Mouse (Mus musculus): ENCODE measurements around the gene Khnyn. TPM values are rescaled to one million over a fixed set of nuclear protein-coding genes. Genes with fewer than 3 reads are reported as not detected.
A peak's percentile ranks its signal among the peaks of the same experiment; 100 is the strongest.

The Khnyn gene
- polyA plus RNA-seq, 1 experiment: 30.3 TPM

DNA sequence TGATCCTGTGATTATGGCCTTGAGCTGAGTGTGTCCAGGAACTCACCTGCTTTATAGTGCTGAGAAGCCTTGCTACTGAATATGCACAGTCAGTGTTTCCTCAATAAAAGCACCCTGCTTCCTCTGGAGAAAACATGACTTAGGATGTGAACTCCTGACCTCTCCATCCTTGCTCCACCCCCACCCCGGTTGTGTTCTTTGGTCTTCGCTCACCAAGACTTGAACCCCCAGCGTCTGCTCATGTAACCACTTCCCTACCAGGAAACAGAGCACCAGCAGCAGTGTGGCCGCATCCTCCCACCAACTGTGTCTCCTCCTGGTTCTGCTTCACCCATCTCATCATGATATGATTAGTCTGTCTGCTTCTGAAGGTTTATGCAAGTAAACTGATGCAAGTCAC lies 28.7 kb downstream of the Khnyn start:
- 8% methylated on average over 4 of the region's 4 CpGs for WGBS
- no peaks in the 10 kb centered on the region for H3K4me1 ChIP-seq (ENCODE audit: control insufficient read depth, insufficient read depth, insufficient read length)
- H3K36me3 ChIP-seq (ENCODE audit: control insufficient read depth, insufficient read depth, low read length): no peaks in the 10 kb centered on the region
- TF ChIP-seq CTCF (IDR thresholded peaks at IDR 0.05; ENCODE audit: extremely low read depth, insufficient read depth, insufficient read length, insufficient replicate concordance) (no peak), POLR2A (IDR thresholded peaks at IDR 0.05; ENCODE audit: low read depth, low read length) (no peak)
- H3K27ac ChIP-seq (ENCODE audit: insufficient read depth, low read length): no peak overlapping the region
- no peak for DNase-seq (ENCODE audit: low read depth in 1 of 2, low spot score in 2 of 2)
- no peak overlapping the region for H3K4me3 ChIP-seq (ENCODE audit: extremely low read depth, insufficient read depth, insufficient read length)
- no peaks in the 10 kb centered on the region for H3K27me3 ChIP-seq (ENCODE audit: control insufficient read depth, insufficient read depth, low read length)

DNA sequence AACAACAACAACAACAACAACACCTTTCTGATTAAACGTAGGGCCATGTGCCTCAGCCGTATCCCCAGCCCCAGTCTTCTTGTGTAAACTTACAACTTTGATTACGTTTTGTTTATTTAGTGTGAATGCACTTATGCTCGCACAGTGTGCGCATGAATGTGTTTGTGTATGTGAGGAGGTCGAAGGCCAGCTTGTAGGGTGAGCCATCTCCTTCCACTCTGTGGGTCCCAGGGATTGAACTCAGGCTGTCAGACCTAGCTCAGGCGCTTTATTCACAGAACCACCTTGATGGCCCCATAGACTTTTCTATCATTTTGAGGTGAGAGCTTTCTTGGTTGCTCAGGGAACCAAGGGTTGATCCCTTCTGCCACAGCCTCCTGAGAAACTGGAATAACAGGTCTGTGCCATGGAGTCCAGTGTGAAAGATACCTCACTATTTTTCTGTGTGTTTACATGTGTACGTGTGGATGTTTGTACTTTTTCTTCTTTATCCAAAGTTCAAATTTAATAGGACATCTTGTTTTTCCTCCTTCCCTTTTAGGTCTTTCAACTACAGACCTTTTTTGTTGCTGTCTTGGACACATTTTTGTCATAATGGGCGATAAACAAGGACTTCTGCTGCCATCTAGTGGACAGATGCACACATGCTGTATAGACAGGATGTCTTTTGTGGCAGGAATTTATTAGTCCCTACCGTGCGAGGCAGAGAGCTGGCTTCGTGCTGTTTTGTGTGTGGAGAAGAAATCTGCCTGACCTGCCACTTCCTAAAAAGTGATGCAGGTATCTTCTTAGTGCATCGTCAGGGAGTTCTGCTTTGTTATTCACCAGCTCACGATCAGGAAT lies 33.7 kb downstream of the Khnyn start:
- H3K36me3 ChIP-seq (ENCODE audit: control insufficient read depth, insufficient read depth, low read length): no peaks in the 10 kb centered on the region
- 47% methylated on average over 14 of the region's 14 CpGs for WGBS
- H3K4me3 ChIP-seq (ENCODE audit: extremely low read depth, insufficient read depth, insufficient read length): no peak overlapping the region
- DNase-seq (ENCODE audit: low read depth in 1 of 2, low spot score in 2 of 2): peak; percentile 66 to 73
- no peaks in the 10 kb centered on the region for H3K27me3 ChIP-seq (ENCODE audit: control insufficient read depth, insufficient read depth, low read length)
- H3K4me1 ChIP-seq (ENCODE audit: control insufficient read depth, insufficient read depth, insufficient read length): no peaks in the 10 kb centered on the region
- H3K27ac ChIP-seq (ENCODE audit: insufficient read depth, low read length): no peak overlapping the region
- TF ChIP-seq CTCF (IDR thresholded peaks at IDR 0.05; ENCODE audit: extremely low read depth, insufficient read depth, insufficient read length, insufficient replicate concordance): peak; percentile 70; the same call in 1 of the 2 replicates
- no peak for TF ChIP-seq POLR2A (IDR thresholded peaks at IDR 0.05; ENCODE audit: low read depth, low read length)

DNA sequence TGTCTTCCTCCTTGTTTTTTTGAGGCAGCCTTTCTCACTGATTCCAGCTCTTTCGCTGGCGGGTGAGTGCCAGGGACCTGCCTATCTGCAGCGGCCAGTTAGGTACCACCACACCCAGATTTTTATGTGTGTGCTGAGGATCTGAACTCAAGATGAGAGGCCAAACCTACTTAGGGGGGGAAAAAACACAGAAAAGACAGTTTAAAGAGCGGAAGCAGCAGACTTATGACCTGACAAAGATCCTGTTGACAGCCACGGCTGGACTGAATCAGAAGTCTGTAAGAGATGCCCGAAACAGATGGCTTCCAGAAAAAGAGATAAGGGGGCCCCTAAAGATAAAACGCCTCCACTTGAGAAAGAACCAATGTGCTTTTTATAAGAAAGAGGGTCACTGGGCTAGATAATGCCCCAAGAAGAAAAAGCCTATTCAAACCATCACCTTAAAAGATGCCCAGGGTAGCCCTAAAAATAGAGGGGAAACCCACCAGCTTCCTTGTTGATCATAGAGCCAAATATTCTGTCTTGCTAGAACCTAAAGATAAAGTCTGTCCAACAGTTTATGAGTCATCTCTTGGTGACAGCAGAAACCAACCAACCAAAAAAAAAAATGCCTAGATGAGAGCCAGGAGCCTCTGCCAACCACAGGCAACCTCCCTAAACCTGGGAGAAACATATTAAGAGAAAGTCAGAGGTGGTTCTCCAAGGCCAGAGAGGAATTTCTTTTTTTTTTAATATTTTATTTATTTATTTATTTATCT lies 37.9 kb downstream of the Khnyn start:
- Histone ChIP-seq H3K36me3 (ENCODE audit: control insufficient read depth, insufficient read depth, low read length) (no peaks in the 10 kb centered on the region), H3K27ac (ENCODE audit: insufficient read depth, low read length) (no peak overlapping the region), H3K4me1 (ENCODE audit: control insufficient read depth, insufficient read depth, insufficient read length) (no peaks in the 10 kb centered on the region), H3K27me3 (ENCODE audit: control insufficient read depth, insufficient read depth, low read length) (no peaks in the 10 kb centered on the region), H3K4me3 (ENCODE audit: extremely low read depth, insufficient read depth, insufficient read length) (no peak overlapping the region)
- WGBS: 59% methylated on average over 7 of the region's 7 CpGs
- no peak for DNase-seq (ENCODE audit: low read depth in 1 of 2, low spot score in 2 of 2)
- TF ChIP-seq CTCF (IDR thresholded peaks at IDR 0.05; ENCODE audit: extremely low read depth, insufficient read depth, insufficient read length, insufficient replicate concordance) (no peak), POLR2A (IDR thresholded peaks at IDR 0.05; ENCODE audit: low read depth, low read length) (no peak)

DNA sequence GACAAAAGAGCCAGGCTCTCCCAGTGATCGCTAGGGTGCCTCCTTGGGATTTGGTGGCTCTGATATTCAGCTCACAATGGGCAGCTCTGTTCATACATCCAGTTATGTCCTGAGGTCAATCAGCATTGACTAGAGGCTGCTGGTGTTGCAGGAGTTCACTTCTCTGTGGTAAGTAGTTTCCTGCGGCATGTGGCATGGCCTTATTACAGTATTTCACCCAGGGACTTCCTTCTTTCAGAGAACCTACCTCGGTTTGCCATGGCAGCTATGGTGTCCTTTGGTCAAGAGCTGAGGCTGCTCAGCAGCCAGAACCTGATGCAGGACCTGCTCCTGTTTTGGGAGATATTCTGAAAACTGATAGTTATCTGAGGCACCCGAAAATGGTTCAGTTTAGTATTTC lies 42.1 kb downstream of the Khnyn start:
- H3K36me3 ChIP-seq (ENCODE audit: control insufficient read depth, insufficient read depth, low read length): no peaks in the 10 kb centered on the region
- H3K4me3 ChIP-seq (ENCODE audit: extremely low read depth, insufficient read depth, insufficient read length): no peak overlapping the region
- H3K27ac ChIP-seq (ENCODE audit: insufficient read depth, low read length): no peak overlapping the region
- no peaks in the 10 kb centered on the region for H3K27me3 ChIP-seq (ENCODE audit: control insufficient read depth, insufficient read depth, low read length)
- no peak for DNase-seq (ENCODE audit: low read depth in 1 of 2, low spot score in 2 of 2)
- no peak for TF ChIP-seq CTCF (IDR thresholded peaks at IDR 0.05; ENCODE audit: extremely low read depth, insufficient read depth, insufficient read length, insufficient replicate concordance)
- TF ChIP-seq POLR2A (IDR thresholded peaks at IDR 0.05; ENCODE audit: low read depth, low read length): no peak
- no peaks in the 10 kb centered on the region for H3K4me1 ChIP-seq (ENCODE audit: control insufficient read depth, insufficient read depth, insufficient read length)
- WGBS: 45% methylated on average over 4 of the region's 4 CpGs

DNA sequence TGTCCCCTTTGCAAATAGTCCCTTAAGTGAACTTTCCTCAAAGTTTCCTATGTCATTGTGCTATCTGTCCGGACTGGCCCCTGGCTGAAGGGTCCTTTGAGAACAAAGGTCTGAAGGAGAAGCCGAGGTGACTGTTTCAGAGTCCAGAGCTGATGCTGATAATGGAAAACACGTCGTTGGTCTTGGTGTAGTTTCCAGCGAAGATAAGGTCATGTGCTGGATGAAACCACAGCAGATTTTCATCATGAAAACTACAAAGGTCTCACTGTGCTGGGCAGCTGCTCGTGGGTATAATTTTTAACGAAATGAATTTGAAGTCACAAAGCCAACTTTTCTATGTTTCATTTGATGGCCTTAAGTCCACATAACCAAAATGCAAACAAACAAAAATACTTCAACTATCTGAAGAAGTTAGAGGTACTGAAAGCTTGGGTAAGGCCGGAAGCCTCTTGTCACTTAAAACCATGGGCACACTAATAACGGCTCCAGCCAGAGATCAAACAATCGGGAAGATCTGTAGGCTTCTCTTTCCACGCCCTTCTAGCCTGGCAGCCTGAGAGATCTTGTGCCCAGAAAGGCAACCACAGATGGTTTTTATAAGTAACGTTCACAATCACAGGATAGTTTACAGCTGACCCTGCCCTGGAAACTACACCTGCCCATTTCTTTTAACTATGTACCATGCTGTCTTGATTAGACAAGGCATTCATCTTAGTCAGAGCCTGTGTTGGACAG lies 44.7 kb downstream of the Khnyn start:
- Histone ChIP-seq H3K27me3 (ENCODE audit: control insufficient read depth, insufficient read depth, low read length) (no peaks in the 10 kb centered on the region), H3K27ac (ENCODE audit: insufficient read depth, low read length) (no peak overlapping the region), H3K36me3 (ENCODE audit: control insufficient read depth, insufficient read depth, low read length) (no peaks in the 10 kb centered on the region), H3K4me3 (ENCODE audit: extremely low read depth, insufficient read depth, insufficient read length) (no peak overlapping the region), H3K4me1 (ENCODE audit: control insufficient read depth, insufficient read depth, insufficient read length) (no peaks in the 10 kb centered on the region)
- 70% methylated on average over 12 of the region's 12 CpGs for WGBS
- no peak for DNase-seq (ENCODE audit: low read depth in 1 of 2, low spot score in 2 of 2)
- no peak for TF ChIP-seq CTCF (IDR thresholded peaks at IDR 0.05; ENCODE audit: extremely low read depth, insufficient read depth, insufficient read length, insufficient replicate concordance)
- TF ChIP-seq POLR2A (IDR thresholded peaks at IDR 0.05; ENCODE audit: low read depth, low read length): no peak

DNA sequence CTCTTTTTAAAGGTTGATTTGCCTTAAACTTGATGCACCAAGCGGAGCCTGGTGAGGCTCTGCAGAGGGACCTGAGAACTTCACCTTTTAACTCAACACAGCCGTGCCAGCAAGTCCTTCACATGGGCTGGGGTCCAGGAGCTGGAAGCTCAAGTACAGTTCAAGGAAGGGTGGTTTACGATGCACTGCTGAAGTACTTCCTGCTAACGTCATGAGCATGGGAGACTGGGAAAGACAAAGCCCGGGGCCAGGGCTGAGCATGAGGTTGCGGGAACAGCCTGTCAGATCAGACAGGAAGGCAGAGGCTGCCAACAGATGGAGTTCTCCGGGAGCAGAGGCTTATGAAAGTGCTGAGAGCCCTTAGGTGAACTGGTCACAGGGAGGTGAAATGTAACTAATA lies 48.8 kb downstream of the Khnyn start:
- WGBS: 47% methylated on average over 7 of the region's 7 CpGs
- DNase-seq (ENCODE audit: low read depth in 1 of 2, low spot score in 2 of 2): no peak
- TF ChIP-seq CTCF (IDR thresholded peaks at IDR 0.05; ENCODE audit: extremely low read depth, insufficient read depth, insufficient read length, insufficient replicate concordance) (no peak), POLR2A (IDR thresholded peaks at IDR 0.05; ENCODE audit: low read depth, low read length) (no peak)

More for the DNA sequence above, 48.8 kb downstream of the Khnyn start:
- no peak overlapping the region for H3K27ac ChIP-seq (ENCODE audit: insufficient read depth, low read length)
- no peaks in the 10 kb centered on the region for H3K36me3 ChIP-seq (ENCODE audit: control insufficient read depth, insufficient read depth, low read length)
- H3K4me3 ChIP-seq (ENCODE audit: extremely low read depth, insufficient read depth, insufficient read length): no peak overlapping the region
- H3K27me3 ChIP-seq (ENCODE audit: control insufficient read depth, insufficient read depth, low read length): no peaks in the 10 kb centered on the region
- H3K4me1 ChIP-seq (ENCODE audit: control insufficient read depth, insufficient read depth, insufficient read length): no peaks in the 10 kb centered on the region
